10 mouse cellular contexts compared by ENCODE assay signal in genomic region chr4:150264903-150265302, GRCm38 (mm10). TPM values are rescaled to one million over a fixed set of nuclear protein-coding genes. Genes with fewer than 3 reads are reported as not detected.
DNase-seq lines count a peak whose midpoint lies in the region; ATAC-seq and TF ChIP-seq lines count a peak whose summit lies in the region.
"Had no signal": no experiment of that assay in that cellular context is flagged by ENCODE, and none has a peak within 500 bp of the region (broad histone marks: within the 10 kb centered on the region; RNA-seq: fewer than 3 reads in every experiment).

No protein-coding gene starts in this region.

- H3K4me3 ChIP-seq in cerebellum, adult 2 months (replicated peaks; ENCODE audit: insufficient read depth, low read depth, low read length), result no peak overlapping the region
- H3K4me3 ChIP-seq in liver, adult 2 months (ENCODE audit: insufficient read depth, low read depth, low read length), result no peak overlapping the region
- no peak overlapping the region for H3K4me3 ChIP-seq in liver, embryonic 12.5 days
- H3K4me3 ChIP-seq: heart, embryonic 15.5 days; limb, embryonic 12.5 days had no signal

- no peak for TF ChIP-seq POLR2A in cerebellum, adult 2 months (IDR thresholded peaks at IDR 0.05; ENCODE audit: borderline replicate concordance, insufficient read depth, low read length)
- TF ChIP-seq POLR2A in liver, adult 2 months (IDR thresholded peaks at IDR 0.05; ENCODE audit: extremely low read depth, insufficient read depth, low read length), result no peak

- no peak overlapping the region for H3K27ac ChIP-seq in cerebellum, adult 2 months (ENCODE audit: insufficient read depth, low read length)
- H3K27ac ChIP-seq in liver, adult 2 months (replicated peaks; ENCODE audit: insufficient read depth, low read depth, low read length), result no peak overlapping the region
- no peak overlapping the region for H3K27ac ChIP-seq in liver, embryonic 12.5 days
- H3K27ac ChIP-seq: heart, embryonic 15.5 days; limb, embryonic 12.5 days had no signal

- H3K9me3 ChIP-seq in liver, embryonic 12.5 days (replicated peaks), result no peaks in the 10 kb centered on the region
- H3K9me3 ChIP-seq: heart, embryonic 15.5 days; limb, embryonic 12.5 days had no signal

- H3K27me3 ChIP-seq in cerebellum, adult 2 months (ENCODE audit: control insufficient read depth, insufficient read depth, low read length), result no peaks in the 10 kb centered on the region
- no peaks in the 10 kb centered on the region for H3K27me3 ChIP-seq in liver, adult 2 months (ENCODE audit: control insufficient read depth, insufficient read depth, low read length)
- peaks cover 12% of the 10 kb centered on the region for H3K27me3 ChIP-seq in liver, embryonic 12.5 days (replicated peaks)
- H3K27me3 ChIP-seq: heart, embryonic 15.5 days; limb, embryonic 12.5 days had no signal

- no peaks in the 10 kb centered on the region for H3K79me2 ChIP-seq in liver, adult 2 months (ENCODE audit: control insufficient read depth, insufficient read depth, low read length)

- peak; percentile 40; the same call in 1 of the 2 replicates for TF ChIP-seq CTCF in cerebellum, adult 2 months (IDR thresholded peaks at IDR 0.05; ENCODE audit: borderline replicate concordance, insufficient read depth, low read depth, low read length)
- peak; percentile 56; the same call in 1 of the 2 replicates for TF ChIP-seq CTCF in liver, adult 2 months (IDR thresholded peaks at IDR 0.05; ENCODE audit: low read depth, low read length)

- H3K9ac ChIP-seq in liver, adult 2 months (ENCODE audit: low read depth, low read length), result no peak overlapping the region
- no peak overlapping the region for H3K9ac ChIP-seq in liver, embryonic 12.5 days
- H3K9ac ChIP-seq: heart, embryonic 15.5 days; limb, embryonic 12.5 days had no signal

- no peak overlapping the region for H3K4me2 ChIP-seq in liver, embryonic 12.5 days
- H3K4me2 ChIP-seq: heart, embryonic 15.5 days; limb, embryonic 12.5 days had no signal

- WGBS in cerebellum, adult 2 months, result 78% methylated on average over 7 of the region's 7 CpGs
- WGBS in liver, adult 2 months, result 69% methylated on average over 7 of the region's 7 CpGs
- WGBS in liver, embryonic 12.5 days (ENCODE audit: insufficient replicate concordance), result 44% methylated on average over 7 of the region's 7 CpGs

- no peaks in the 10 kb centered on the region for H3K36me3 ChIP-seq in liver, adult 2 months (ENCODE audit: control insufficient read depth, insufficient read depth, low read length)
- H3K36me3 ChIP-seq in liver, embryonic 12.5 days, result no peaks in the 10 kb centered on the region
- H3K36me3 ChIP-seq: heart, embryonic 15.5 days; limb, embryonic 12.5 days had no signal

- no peak for ATAC-seq in liver, embryonic 12.5 days
- ATAC-seq in granulocyte monocyte progenitor cell, adult 5-6 weeks (replicated peaks; ENCODE audit: poor library complexity, severe bottlenecking), result 0 out of 2 replicates have a peak, but pooled peaks have one; percentile 11

- no peak for DNase-seq in cerebellum, adult 2 months
- DNase-seq in cerebellum, adult 9-11 months, result no peak
- no peak for DNase-seq in liver, adult 2 months (ENCODE audit: extremely low read depth, low read depth, low spot score)
- DNase-seq in lung, postnatal 36 days, result peak; percentile 71
- DNase-seq in gastrocnemius, adult 8-10 months (ENCODE audit: low spot score in 2 of 2), result no peak
- no peak for DNase-seq in adrenal gland, postnatal 4 days (ENCODE audit: low spot score in 2 of 2)

- peaks cover under 1% of the 10 kb centered on the region; the same call in 1 of the 2 replicates for H3K4me1 ChIP-seq in cerebellum, adult 2 months (ENCODE audit: control insufficient read depth, insufficient read depth, low read length)
- no peaks in the 10 kb centered on the region for H3K4me1 ChIP-seq in liver, adult 2 months (ENCODE audit: control insufficient read depth, insufficient read depth, low read length)
- H3K4me1 ChIP-seq in liver, embryonic 12.5 days, result peaks cover 28% of the 10 kb centered on the region

RNA-seq across cellular contexts. Expression of gene Rere, which starts 16.5 kb away (rescaled TPM):
- polyA plus RNA-seq in cerebellum, adult 2 months (2012; rRNA removed), result 69.1 and 73.2 TPM in 2 replicates
- 10.0 and 10.7 TPM in 2 replicates for total RNA-seq in liver, adult 2 months (2014; rRNA removed)
- 5.8 and 8.8 TPM in 2 replicates for polyA plus RNA-seq in liver, adult 2 months (2012; rRNA removed)
- 11.6 and 12.8 TPM in 2 replicates for polyA plus RNA-seq in liver, embryonic 12.5 days (2016; fragmentation: Nextera tagmentation; extraction: Ambion mirVana)
- 78.8 and 90.6 TPM in 2 replicates for total RNA-seq in granulocyte monocyte progenitor cell, adult 5-6 weeks (2014; fragmentation: Nextera tagmentation)
- 11.8 and 22.7 TPM in 2 replicates for total RNA-seq in granulocyte monocyte progenitor cell, adult 5-6 weeks (2017)
- 10 to 100 TPM; 53.7 to 93.1 (median 66.0) TPM for total RNA-seq in gastrocnemius, adult 8-10 months (2022)
- 100 to 1,000 TPM; 150 to 160 TPM for total RNA-seq in adrenal gland, postnatal 4 days (2021)

RNA-seq across cellular contexts. Expression of gene Eno1, which starts 28.4 kb away (rescaled TPM):
- polyA plus RNA-seq in cerebellum, adult 2 months (2012; rRNA removed), result 918 and 961 TPM in 2 replicates
- 386 and 392 TPM in 2 replicates for total RNA-seq in liver, adult 2 months (2014; rRNA removed)
- polyA plus RNA-seq in liver, adult 2 months (2012; rRNA removed), result 283 and 350 TPM in 2 replicates
- 1,241 and 1,342 TPM in 2 replicates for polyA plus RNA-seq in liver, embryonic 12.5 days (2016; fragmentation: Nextera tagmentation; extraction: Ambion mirVana)
- total RNA-seq in granulocyte monocyte progenitor cell, adult 5-6 weeks (2014; fragmentation: Nextera tagmentation), result 409 and 424 TPM in 2 replicates
- total RNA-seq in granulocyte monocyte progenitor cell, adult 5-6 weeks (2017), result 380 and 423 TPM in 2 replicates
- total RNA-seq in gastrocnemius, adult 8-10 months (2022), result 10 to 100 TPM; 55.0 to 77.6 (median 67.7) TPM
- 100 to 1,000 TPM; 259 to 261 TPM for total RNA-seq in adrenal gland, postnatal 4 days (2021)
